Mouse (Mus musculus) stomach, embryonic 14.5 days (tissue): ENCODE data around the gene Spc24. TPM values are rescaled to one million over a fixed set of nuclear protein-coding genes. Genes with fewer than 3 reads are reported as not detected.

Experiments used
- ATAC-seq: fragments of 200-750 bp; cut with Nextera tagmentation; 2 replicates; pipeline ENCODE4 v1.8.0; 2017; ENCODE audit warnings: low read depth, moderate TSS enrichment; ENCODE audit not compliant: insufficient number of reproducible peaks, insufficient read depth, low FRiP score
- H3K27ac ChIP-seq: fragments of 300-500 bp; sonication (generic); 2 replicates; pipeline ENCODE4 v1.5.1; 2014; ENCODE audit warnings: mild to moderate bottlenecking, low read length, moderate library complexity, mixed read lengths
- H3K27me3 ChIP-seq: fragments of 300-500 bp; sonication (generic); 2 replicates; pipeline ENCODE4 v1.6.1; 2014; ENCODE audit warnings: low read length, control low read depth, mixed read lengths; ENCODE audit not compliant: control insufficient read depth, insufficient read depth
- H3K36me3 ChIP-seq: fragments of 300-500 bp; sonication (generic); 2 replicates; pipeline ENCODE4 v1.6.1; 2014; ENCODE audit warnings: mild to moderate bottlenecking, control low read depth, low read length, moderate library complexity, mixed read lengths; ENCODE audit not compliant: control insufficient read depth, insufficient read depth
- H3K4me1 ChIP-seq: fragments of 300-500 bp; sonication (generic); 2 replicates; pipeline ENCODE4 v1.6.1; 2014; ENCODE audit warnings: low read length, control low read depth, mixed read lengths; ENCODE audit not compliant: control insufficient read depth, insufficient read depth
- H3K4me2 ChIP-seq: fragments of 300-500 bp; sonication (generic); replicated peaks from 2 replicates; pipeline ENCODE4 v1.6.1; 2014; ENCODE audit warnings: low read depth, low read length, control low read depth
- H3K4me3 ChIP-seq: fragments of 300-500 bp; sonication (generic); 2 replicates; pipeline ENCODE4 v1.5.1; 2014; ENCODE audit warnings: low read depth, low read length, control low read depth
- H3K9ac ChIP-seq: fragments of 300-500 bp; sonication (generic); replicated peaks from 2 replicates; pipeline ENCODE4 v1.6.1; 2014; ENCODE audit warnings: low read depth, mild to moderate bottlenecking, control low read depth, low read length, moderate library complexity, mixed read lengths
- H3K9me3 ChIP-seq: fragments of 300-500 bp; sonication (generic); 2 replicates; pipeline ENCODE4 v1.6.1; 2016; ENCODE audit warnings: low read depth, low read length, control low read depth; ENCODE audit not compliant: control insufficient read depth
- WGBS: fragments of 180-500 bp; shearing (Covaris S2); extraction: QIAGEN DNeasy Blood & Tissue Kit; methylation state at CpG from one replicate; pipeline ENCODE4 v1.1.7; 2014; 5-methylcytosine and 5-hydroxymethylcytosine counted together
- polyA plus RNA-seq: library from polyadenylated mRNA; unstranded; fragments of >200 nt; fragmentation: Nextera tagmentation; extraction: Ambion mirVana; gene quantifications from 2 replicates; pipeline ENCODE4 v1.2.1, GENCODE M21; 2014

The Spc24 gene
- polyA plus RNA-seq, 1 experiment from 2014 or later: 111 TPM

DNA sequence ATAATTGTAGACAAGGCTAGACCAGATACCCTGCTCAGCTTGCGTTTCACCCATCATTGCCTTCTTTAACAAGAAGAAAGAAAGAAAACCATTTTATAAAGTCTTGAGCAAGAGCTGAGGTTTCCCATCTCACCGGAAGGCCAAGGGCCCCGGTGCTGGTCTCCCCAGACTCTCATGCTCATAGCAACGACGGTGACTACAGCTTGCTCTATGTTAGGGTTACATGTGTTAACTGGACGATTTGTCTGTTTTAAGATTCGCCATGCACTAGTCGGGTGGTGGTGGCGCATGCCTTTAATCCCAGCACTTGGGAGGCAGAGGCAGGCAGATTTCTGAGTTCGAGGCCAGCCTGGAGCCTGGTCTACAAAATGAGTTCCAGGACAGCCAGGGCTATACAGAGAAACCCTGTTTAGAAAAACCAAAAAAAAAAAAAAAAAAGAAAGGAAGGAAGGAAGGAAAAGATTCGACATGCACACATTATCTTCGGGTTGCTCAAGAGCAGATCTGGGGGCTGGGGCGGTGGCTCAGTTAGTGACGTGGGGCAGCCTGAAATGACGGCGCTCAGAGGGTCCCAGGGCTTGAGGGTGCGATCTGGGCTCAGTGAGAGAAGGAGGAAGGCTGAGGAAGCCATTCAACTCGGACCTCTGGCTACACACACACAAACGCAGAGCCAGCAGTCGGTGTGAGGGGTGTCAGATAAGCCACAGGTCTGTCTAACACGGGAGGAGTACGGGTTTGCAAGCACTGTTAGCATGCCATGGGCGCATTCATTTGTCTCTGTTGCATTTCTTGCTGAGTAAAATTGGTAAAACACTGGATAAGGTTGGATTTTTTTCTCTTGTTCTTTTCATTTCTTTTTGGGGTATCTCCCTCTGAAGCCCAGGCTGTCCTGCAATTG, 34.6 kb downstream of the Spc24 start:
- peaks cover 20% of the 10 kb centered on the region for H3K4me1 ChIP-seq
- H3K9ac ChIP-seq: peak overlapping the region; percentile 25; the same call in 1 of the 2 replicates
- H3K4me3 ChIP-seq: peak overlapping the region; percentile 61
- peak overlapping the region; percentile 52; the same call in 1 of the 2 replicates for H3K27ac ChIP-seq
- H3K27me3 ChIP-seq: no peaks in the 10 kb centered on the region
- WGBS: 62% methylated on average over 23 of the region's 23 CpGs
- H3K36me3 ChIP-seq: peaks cover 9% of the 10 kb centered on the region
- H3K9me3 ChIP-seq: no peaks in the 10 kb centered on the region
- no peak for ATAC-seq
- H3K4me2 ChIP-seq: peak overlapping the region; percentile 88

GRCm38 (mm10) chr9:21724147-21724536, 36.0 kb downstream of the Spc24 start:
- peak; percentile 94 for ATAC-seq
- H3K9me3 ChIP-seq: no peaks in the 10 kb centered on the region
- no peaks in the 10 kb centered on the region for H3K27me3 ChIP-seq
- peaks cover 4% of the 10 kb centered on the region; the same call in 1 of the 2 replicates for H3K36me3 ChIP-seq
- H3K27ac ChIP-seq: peak overlapping the region; percentile 92
- H3K4me1 ChIP-seq: peaks cover 20% of the 10 kb centered on the region
- under 1% methylated on average over 18 of the region's 18 CpGs for WGBS
- H3K4me3 ChIP-seq: peak overlapping the region; percentile 61
- H3K9ac ChIP-seq: peak overlapping the region; percentile 52
- H3K4me2 ChIP-seq: peak overlapping the region; percentile 88

- H3K4me2 ChIP-seq: peak within 1 kb of the TSS; percentile 88
- under 1% methylated on average over 47 of the region's 47 CpGs for WGBS
These were observed 36.5 kb downstream of the Spc24 start, which contains the start of gene Ldlr for GRCm38 (mm10) chr9:21723377-21724146. TSS of gene Ldlr (plus strand) at chr9:21723483.

GRCm38 (mm10) chr9:21721036-21721435, 39.1 kb downstream of the Spc24 start:
- Histone ChIP-seq H3K27ac (no peak overlapping the region), H3K4me1 (peaks cover 14% of the 10 kb centered on the region), H3K4me2 (no peak overlapping the region), H3K27me3 (no peaks in the 10 kb centered on the region), H3K9me3 (no peaks in the 10 kb centered on the region), H3K36me3 (no peaks in the 10 kb centered on the region), H3K9ac (no peak overlapping the region), H3K4me3 (no peak overlapping the region)
- ATAC-seq: no peak
- WGBS: 70% methylated on average over 2 of the region's 2 CpGs

More at GRCm38 (mm10) chr9:21723377-21724146, 36.5 kb downstream of the Spc24 start, which contains the start of gene Ldlr:
- no peaks in the 10 kb centered on the region for H3K27me3 ChIP-seq
- no peaks in the 10 kb centered on the region for H3K9me3 ChIP-seq
- H3K9ac ChIP-seq: peak within 1 kb of the TSS; percentile 52
- peak; percentile 88 for ATAC-seq
- H3K4me1 ChIP-seq: peaks cover 20% of the 10 kb centered on the region
- peak within 1 kb of the TSS; percentile 61 for H3K4me3 ChIP-seq
- no peaks in the 10 kb centered on the region for H3K36me3 ChIP-seq
- peak within 1 kb of the TSS; percentile 92 for H3K27ac ChIP-seq

- ATAC-seq: no peak
- Histone ChIP-seq H3K27me3 (no peaks in the 10 kb centered on the region), H3K27ac (no peak overlapping the region), H3K9ac (no peak overlapping the region), H3K9me3 (no peaks in the 10 kb centered on the region), H3K4me3 (no peak overlapping the region), H3K4me1 (no peaks in the 10 kb centered on the region), H3K4me2 (no peak overlapping the region), H3K36me3 (no peaks in the 10 kb centered on the region)
- 84% methylated on average over 2 of the region's 2 CpGs for WGBS
These were observed 43.1 kb downstream of the Spc24 start for GRCm38 (mm10) chr9:21717015-21717414.

DNA sequence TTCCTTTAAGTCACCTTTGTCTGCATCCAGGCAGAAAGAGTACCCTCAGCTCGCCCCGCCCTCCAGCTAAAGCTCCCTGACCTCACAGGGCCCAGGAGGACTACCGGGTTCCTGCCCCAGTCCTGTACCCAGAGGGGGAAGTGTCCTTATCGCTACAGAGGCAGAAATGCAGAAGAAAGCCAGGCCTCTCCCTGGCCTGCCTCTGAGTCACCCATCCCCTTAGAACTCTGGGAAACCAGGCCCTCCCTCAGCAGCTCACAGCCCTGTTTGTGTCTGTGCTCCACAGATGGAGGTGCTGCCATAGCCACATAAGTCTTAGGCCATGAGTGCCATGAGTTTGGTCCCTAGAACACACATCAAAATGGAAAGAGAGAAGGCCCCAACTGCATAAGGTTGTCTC, 44.8 kb downstream of the Spc24 start:
- H3K4me2 ChIP-seq: no peak overlapping the region
- H3K27me3 ChIP-seq: no peaks in the 10 kb centered on the region
- no peak overlapping the region for H3K9ac ChIP-seq
- H3K4me3 ChIP-seq: no peak overlapping the region
- WGBS: 53% methylated on average over 4 of the region's 4 CpGs
- no peaks in the 10 kb centered on the region for H3K4me1 ChIP-seq
- peak; percentile 92 for ATAC-seq
- H3K27ac ChIP-seq: no peak overlapping the region
- no peaks in the 10 kb centered on the region for H3K36me3 ChIP-seq
- no peaks in the 10 kb centered on the region for H3K9me3 ChIP-seq

- WGBS: 92% methylated on average over 3 of the region's 3 CpGs
- no peaks in the 10 kb centered on the region for H3K4me1 ChIP-seq
- H3K4me3 ChIP-seq: no peak overlapping the region
- H3K4me2 ChIP-seq: no peak overlapping the region
- no peak for ATAC-seq
- H3K36me3 ChIP-seq: peaks cover 26% of the 10 kb centered on the region
- H3K9ac ChIP-seq: no peak overlapping the region
- H3K27me3 ChIP-seq: no peaks in the 10 kb centered on the region
- H3K9me3 ChIP-seq: no peaks in the 10 kb centered on the region
- no peak overlapping the region for H3K27ac ChIP-seq
These were observed 50.8 kb downstream of the Spc24 start for GRCm38 (mm10) chr9:21709340-21709739.

DNA sequence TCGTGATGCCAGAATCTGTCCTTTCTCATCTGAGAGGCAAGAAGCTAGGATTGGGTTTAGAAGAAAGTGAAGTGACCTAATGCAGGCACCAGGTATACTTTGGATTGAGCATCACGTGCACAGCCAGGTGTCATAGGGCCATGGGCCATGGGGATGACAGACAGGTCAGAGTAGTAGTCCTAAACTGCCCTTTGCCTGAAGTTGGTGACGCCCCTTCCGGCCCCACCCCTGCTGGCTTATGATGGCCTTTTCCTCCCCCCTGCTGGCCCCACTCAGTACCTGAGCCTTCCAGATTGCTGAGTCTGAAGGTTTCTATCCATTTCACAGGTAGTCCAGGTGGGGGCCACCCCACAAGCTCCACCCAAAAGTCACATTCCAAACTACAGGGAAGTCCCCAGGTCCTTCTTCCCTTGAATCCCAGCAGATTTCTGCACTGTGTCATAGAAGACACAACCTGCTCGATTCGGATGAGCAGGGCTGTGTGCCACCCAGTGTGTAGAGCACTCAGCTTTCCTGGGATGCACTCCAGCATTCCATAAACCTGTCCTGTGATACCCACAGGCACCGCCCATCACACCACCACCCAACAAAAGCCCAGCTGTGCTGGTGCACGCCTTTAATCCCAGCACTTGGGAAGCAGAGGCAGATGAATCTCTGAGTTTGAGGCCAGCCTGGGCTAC, 53.4 kb downstream of the Spc24 start:
- H3K36me3 ChIP-seq: peaks cover 51% of the 10 kb centered on the region
- no peak for ATAC-seq

More for the DNA sequence above, 53.4 kb downstream of the Spc24 start:
- no peaks in the 10 kb centered on the region for H3K27me3 ChIP-seq
- no peak overlapping the region for H3K4me3 ChIP-seq
- no peak overlapping the region for H3K27ac ChIP-seq
- no peak overlapping the region for H3K4me2 ChIP-seq
- no peaks in the 10 kb centered on the region for H3K9me3 ChIP-seq
- H3K9ac ChIP-seq: no peak overlapping the region
- no peaks in the 10 kb centered on the region for H3K4me1 ChIP-seq
- 87% methylated on average over 8 of the region's 8 CpGs for WGBS
